Mouse (Mus musculus): ENCODE measurements at regions not wholly inside any gene's neighbourhood (a gene's known extent, or its start where the extent isn't known, plus 50 kb on each side); places are given as distances from the start of the nearest gene placed in this dataset.
"Not testable (repeated sequence)": the region's sequence is repeated elsewhere in the genome, so short reads cannot be mapped to it uniquely, and the experiment has no call there.

- DNase-seq (ENCODE audit: low read depth, low spot score): peak; percentile 24
Measured at GRCm38 (mm10) chr2:78418561-78419338, 449.2 kb upstream of the Ube2e3 start.

- DNase-seq (ENCODE audit: low read depth, low spot score): no peak
Measured at GRCm38 (mm10) chr2:78416574-78417109, 451.3 kb upstream of the Ube2e3 start.

DNA sequence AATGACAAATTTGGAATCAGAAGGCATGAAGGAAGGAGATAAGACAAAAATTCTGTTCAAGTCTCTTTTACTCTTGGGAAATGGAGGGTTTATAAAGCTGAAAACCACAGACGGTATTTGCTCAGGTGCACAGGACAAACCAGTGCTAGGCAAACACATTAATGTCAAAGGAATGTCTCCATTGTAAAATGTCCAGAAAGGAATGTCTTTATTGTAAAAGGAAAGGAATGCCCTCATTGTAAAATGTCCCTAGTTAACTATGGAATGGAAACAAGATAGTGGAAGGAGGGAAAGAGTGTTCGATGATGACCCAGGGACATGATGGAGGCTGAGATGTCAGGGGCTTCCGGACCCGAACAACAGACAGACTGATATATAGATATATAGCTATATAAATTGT is 454.9 kb upstream of the Ube2e3 start:
- no peak for DNase-seq (ENCODE audit: low read depth, low spot score)

- no peak for DNase-seq (ENCODE audit: low read depth, low spot score)
Measured at GRCm38 (mm10) chr2:78403890-78404289, 457.7 kb upstream of the Cwc22 start.

DNA sequence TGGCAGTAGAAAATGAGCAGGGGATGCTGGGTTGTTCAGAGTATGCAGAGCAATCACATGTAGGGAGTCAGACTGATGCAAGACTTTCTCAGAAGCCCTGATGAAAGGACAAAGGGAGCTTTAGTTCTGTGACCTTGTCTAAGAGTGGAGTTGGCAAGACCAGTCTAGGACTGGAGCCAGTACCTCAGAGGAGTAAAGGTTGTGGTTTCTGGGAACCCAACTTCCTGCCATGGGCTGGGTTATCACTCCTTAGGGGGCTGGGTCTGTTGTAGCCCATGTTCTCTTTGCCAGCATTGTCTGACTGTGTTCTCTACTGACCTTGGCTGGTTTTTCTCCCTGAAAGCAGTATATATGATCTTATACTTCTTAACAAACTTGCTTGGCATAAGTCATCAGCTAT is 453.1 kb upstream of the Cwc22 start:
- DNase-seq (ENCODE audit: low read depth, low spot score): no peak

DNA sequence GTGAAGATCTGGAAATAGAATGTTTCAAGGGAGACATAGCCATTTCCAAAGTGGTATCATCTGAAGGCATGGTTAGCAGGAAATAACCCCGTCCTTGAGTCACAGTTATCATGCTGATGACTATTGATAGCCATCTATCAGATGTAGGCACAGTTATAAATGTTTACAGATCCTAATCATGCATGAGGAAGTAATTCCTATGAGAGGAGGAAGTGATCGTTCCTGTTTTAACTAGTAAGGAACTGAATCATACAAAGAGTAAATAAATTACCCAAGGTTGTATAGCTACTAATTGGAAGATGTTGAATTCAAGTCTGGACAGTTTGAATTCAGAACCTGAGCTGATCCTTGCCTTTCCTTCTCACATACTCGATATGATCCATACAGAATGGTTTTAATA is 450.7 kb upstream of the Cwc22 start:
- DNase-seq (ENCODE audit: low read depth, low spot score): no peak

DNA sequence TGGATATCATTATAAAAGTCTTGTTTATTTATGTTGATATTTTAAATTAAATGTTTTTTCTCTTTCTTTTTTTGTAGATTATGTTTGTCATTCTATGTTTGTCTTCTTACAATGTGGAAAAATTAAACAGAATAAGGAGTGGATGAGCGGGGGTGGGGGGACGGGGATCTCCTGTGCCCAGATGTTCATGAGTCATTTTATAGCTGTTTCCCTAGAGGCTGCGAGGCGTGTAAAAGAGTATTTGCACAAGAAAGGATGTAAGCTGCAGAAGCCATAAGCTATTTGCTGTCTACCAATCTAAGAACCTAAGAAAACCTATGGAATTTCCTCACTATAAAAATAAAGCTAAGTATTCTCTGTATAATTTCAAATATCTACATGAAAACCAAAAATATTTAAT is 446.9 kb upstream of the Cwc22 start:
- no peak for DNase-seq (ENCODE audit: low read depth, low spot score)

DNA sequence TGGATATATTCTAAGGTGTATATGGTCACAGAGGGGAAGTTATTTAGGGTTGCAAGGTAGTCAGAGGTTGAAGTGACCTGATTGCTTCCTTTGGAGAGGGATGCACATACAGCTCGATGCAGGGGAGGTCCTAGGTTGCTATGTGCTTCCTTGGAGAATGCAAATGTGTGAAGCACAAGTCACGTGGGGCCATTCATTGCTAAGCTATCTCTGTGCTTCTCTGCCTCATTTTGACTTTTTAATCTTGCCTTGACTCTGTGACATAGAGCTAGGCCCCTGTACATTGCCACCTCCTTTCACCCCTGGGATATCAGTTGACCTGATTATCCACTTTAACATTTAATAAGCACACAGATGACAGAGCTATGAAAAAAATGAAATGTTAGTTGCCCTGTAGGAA is 446.2 kb upstream of the Cwc22 start:
- DNase-seq (ENCODE audit: low read depth, low spot score): no peak

DNA sequence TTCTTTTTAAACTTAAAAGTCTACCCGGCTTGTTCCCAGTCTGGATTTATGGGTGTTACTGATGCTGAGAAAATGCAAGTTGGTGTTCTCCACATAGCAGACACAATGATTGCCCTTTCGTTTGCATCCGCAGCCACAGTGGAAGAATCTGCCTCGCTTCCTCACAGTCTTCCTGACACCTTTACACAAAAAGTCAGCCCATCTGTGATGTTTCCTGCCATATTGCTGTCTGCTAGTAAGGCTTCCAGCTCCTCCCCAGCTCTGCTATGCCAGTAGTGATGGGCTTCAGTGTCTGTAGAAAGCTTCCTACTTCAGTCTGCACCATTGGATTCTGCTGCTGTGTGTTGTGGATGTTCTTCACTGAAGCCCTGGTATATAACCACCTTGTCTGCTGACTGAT is 441.8 kb upstream of the Cwc22 start:
- DNase-seq (ENCODE audit: low read depth, low spot score): no peak

GRCm38 (mm10) chr2:78381234-78381633 is 435.1 kb upstream of the Cwc22 start:
- DNase-seq (ENCODE audit: low read depth, low spot score): no peak

- DNase-seq (ENCODE audit: low read depth, low spot score): no peak
Measured at GRCm38 (mm10) chr2:78331736-78332475, 385.7 kb upstream of the Cwc22 start.

DNA sequence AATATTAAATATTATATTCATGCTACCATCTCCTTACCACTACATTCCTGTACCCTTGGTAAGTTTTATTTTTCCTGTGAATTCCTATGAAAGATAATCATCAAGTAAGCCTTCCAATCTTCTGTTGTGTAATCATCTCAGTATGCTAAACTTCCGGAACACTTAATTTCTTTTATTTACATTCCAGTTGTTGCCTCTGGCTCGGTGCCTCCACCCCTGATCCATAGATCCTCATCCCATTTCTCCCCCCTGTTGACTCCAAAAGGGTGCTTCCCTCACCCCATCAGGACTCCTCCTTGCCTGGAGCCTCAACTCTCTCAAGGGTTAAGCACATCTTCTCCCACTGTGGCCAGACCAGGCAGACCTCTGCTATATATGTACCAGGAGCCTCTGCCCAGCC is 379.9 kb upstream of the Cwc22 start:
- no peak for DNase-seq (ENCODE audit: low read depth, low spot score)

DNA sequence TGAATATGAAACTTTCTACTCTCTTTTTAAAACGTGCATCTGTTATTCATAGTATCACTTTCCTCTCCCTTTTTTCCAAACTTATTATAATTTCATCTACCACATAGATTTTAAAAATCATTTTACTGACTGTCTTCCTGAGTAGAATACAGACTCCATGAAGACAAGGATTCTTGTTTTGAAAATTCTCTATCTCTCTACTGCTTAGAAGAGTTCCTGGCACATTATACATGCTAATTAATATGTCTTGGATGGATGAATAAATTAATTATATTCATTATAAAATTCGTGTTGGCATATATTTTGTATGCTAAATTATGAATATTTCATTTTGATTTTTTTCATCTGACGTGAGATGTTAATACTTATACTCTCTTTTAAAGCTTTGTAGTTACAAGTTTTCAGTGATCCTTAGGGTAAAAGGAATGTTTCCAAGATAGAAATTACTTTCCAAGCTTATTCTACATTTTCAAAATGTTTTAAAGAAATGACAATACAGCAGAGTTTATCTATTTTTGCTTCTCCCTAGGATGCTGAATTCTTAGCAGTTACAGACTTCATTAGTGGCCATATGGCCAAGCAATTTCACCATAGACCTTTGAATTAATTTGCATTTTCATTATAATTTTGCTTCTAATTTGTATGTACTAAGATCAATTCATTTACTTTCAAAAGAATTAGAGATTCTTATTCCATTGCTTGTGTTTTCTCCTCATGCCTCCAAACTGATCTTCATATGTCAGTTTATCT is 376.2 kb upstream of the Cwc22 start:
- no peak for DNase-seq (ENCODE audit: low read depth, low spot score)

DNA sequence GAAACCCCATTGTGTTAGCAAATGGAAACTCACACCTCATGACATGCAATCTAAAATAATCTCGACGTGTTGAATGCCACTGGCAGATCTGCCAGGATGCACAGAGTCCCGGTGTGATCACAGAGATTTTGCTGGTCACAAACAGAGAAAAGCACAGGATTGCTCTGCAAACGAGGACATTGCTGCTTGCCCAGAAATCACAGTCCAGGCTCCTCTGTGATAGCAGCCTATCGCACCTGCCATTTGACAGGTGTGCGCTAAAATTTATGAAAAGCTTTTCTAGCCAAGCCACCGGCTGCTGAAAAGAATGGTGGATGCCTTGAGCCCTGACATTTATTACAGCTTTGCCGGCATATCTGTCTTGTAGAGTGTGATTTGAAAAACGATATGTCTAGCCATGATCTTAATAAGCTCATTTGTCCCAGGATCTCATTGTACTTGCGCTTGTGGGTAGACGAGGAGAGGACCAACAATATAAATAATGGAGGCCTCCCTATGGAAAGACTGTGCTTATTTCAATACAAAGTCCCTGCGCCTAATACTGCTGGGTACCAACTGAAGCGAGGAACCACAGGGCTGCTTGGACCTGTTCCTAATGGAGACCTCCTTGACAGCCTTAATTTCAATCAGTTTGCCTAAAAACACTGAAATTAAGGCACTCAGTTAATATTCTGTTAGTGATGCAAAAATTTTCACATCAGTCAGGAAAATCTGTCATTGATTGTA is 365.8 kb upstream of the Cwc22 start:
- no peak for DNase-seq (ENCODE audit: low read depth, low spot score)

GRCm38 (mm10) chr2:78309361-78309760 is 363.2 kb upstream of the Cwc22 start:
- no peak for DNase-seq (ENCODE audit: low read depth, low spot score)

DNA sequence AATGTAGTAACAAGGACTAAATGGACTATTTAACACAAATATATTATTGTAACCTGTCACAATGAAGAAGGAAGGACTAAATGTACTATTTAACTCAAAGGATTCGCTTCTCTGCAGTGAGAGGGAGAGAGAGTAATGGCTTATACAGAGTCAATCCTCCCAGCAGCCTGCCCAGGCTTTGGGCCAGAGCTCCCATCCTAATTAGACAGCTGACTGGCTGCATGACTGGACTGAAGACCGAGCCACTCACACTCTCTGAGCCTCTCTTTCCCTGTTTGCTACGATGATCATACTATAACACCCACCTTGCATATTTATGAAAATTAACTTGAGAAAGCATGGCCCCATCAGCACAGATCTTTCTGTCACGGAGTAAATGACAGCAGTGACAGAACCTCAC is 360.7 kb upstream of the Cwc22 start:
- no peak for DNase-seq (ENCODE audit: low read depth, low spot score)

- DNase-seq (ENCODE audit: low read depth, low spot score): no peak
Measured at GRCm38 (mm10) chr2:78291665-78292064, 345.5 kb upstream of the Cwc22 start.

- DNase-seq (ENCODE audit: low read depth, low spot score): no peak
Measured at GRCm38 (mm10) chr2:78284806-78285205, 338.6 kb upstream of the Cwc22 start.

GRCm38 (mm10) chr2:78283605-78284004 is 337.4 kb upstream of the Cwc22 start:
- no peak for DNase-seq (ENCODE audit: low read depth, low spot score)

DNA sequence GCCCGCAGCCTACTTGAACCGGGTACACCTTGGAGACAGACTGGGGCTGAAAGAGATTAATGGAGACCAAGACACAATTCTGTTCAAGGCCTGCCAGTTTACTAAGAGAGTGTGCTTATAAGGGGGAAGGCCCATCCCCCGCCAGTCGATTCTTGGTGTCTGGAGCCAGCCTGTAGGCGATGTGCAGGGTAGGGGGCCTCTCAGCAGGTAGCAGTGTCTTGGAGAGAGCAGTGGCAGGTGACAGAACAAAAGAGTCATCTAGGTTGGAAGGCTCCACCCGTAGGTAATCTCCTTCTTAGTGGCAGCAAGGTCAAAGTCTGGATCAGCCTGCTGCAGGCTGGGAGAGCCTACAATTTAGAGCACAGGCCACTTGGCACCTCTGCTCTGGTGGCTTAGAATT is 335.7 kb upstream of the Cwc22 start:
- not testable (repeated sequence) for DNase-seq (ENCODE audit: low read depth, low spot score)

DNA sequence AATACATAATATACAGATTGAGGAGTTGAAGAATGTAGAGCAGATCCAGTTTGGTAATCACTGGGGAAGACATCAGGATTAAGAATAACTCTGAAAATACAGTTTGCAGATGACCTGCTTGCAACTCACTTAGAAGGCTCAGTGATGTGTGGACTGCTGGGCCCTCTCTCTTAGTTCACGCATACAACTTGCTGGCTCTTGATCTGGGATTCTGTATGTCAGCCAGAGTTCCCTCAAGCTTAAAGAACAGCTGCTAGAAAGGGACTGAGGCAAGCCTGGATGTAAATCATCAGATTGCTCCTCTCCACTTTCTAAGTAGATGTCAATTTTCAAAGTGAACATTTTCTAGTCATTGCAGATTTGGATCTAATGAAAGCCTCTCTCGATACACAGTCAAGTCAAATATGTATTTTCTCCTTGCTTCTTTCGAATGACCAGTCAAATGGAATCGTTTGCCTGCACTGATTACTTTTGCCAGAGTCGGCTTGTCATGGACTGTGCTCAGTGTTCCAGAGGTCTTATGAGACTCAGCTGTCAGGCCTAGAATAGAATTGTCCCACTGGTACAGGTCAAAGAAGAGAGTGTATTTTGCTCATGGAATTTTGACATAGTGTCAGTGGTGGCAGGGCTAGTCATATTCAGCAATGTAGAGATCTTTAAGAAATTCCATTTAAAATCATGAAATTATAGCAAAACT is 334.2 kb upstream of the Cwc22 start:
- DNase-seq (ENCODE audit: low read depth, low spot score): no peak
